Mouse (Mus musculus) midbrain, embryonic 10.5 days (tissue): ENCODE data around the gene Tceal8. TPM values are rescaled to one million over a fixed set of nuclear protein-coding genes. Genes with fewer than 3 reads are reported as not detected.
"Not testable (repeated sequence)": the region's sequence is repeated elsewhere in the genome, so short reads cannot be mapped to it uniquely, and the experiment has no call there.

Experiments used
- DNase-seq: peaks from one replicate; pipeline ENCODE4 v3.0.0-alpha.2; 2017; ENCODE audit warnings: low spot score
- H3K27ac ChIP-seq: fragments of 300-500 bp; sonication (generic); replicated peaks from 2 replicates; pipeline ENCODE4 v1.5.1; 2016; ENCODE audit warnings: mild to moderate bottlenecking
- H3K27me3 ChIP-seq: fragments of 300-500 bp; sonication (generic); 2 replicates; pipeline ENCODE4 v1.6.1; 2016; ENCODE audit warnings: low read depth, mild to moderate bottlenecking; ENCODE audit not compliant: poor library complexity, severe bottlenecking
- H3K36me3 ChIP-seq: fragments of 300-500 bp; sonication (generic); 2 replicates; pipeline ENCODE4 v1.6.1; 2016; ENCODE audit warnings: mild to moderate bottlenecking, moderate library complexity
- H3K4me1 ChIP-seq: fragments of 300-500 bp; sonication (generic); 2 replicates; pipeline ENCODE4 v1.6.1; 2016
- H3K4me3 ChIP-seq: fragments of 300-500 bp; sonication (generic); 2 replicates; pipeline ENCODE4 v1.5.1; 2016; ENCODE audit warnings: mild to moderate bottlenecking, moderate library complexity
- H3K9me3 ChIP-seq: fragments of 300-500 bp; sonication (generic); replicated peaks from 2 replicates; pipeline ENCODE4 v1.6.1; 2016; ENCODE audit warnings: mild to moderate bottlenecking
- WGBS: fragments of 180-500 bp; shearing (Covaris S2); methylation state at CpG from one replicate; pipeline ENCODE4 v1.1.7; 2016; 5-methylcytosine and 5-hydroxymethylcytosine counted together
- polyA plus RNA-seq: library from polyadenylated mRNA; unstranded; fragments of >200 nt; fragmentation: Nextera tagmentation; extraction: Ambion mirVana; gene quantifications from 2 replicates; pipeline ENCODE4 v1.2.1, GENCODE M21; 2016

The Tceal8 gene
- 178 and 192 TPM in 2 replicates for polyA plus RNA-seq

DNA sequence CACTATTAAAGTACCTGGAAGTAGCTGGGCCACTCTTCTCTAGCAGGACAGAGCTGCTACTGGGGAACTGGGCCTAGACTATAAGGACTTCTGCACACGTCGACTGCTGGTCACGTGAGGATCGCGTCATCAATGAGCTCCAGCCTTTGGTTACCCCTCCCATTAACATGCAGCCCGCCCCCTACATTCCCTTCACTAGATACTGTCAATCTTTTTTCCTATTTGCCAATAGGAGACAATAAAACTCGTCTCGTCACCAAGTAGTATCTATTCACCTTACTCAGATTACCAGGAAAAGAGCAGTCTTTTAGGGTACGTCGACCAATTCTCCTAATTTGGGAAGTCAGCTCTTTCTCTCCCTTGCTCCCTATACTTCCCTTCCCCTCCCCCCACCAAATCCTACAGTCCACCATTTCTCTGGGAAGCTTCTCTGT is at the start of gene Tceal8:
Tceal8 (minus strand) TSS at position 225 of the 434 bp plus-strand sequence.
- Histone ChIP-seq H3K36me3 (peaks cover 10% of the 10 kb centered on the region; the same call in 1 of the 2 replicates), H3K27me3 (peaks cover 60% of the 10 kb centered on the region), H3K27ac (peak within 1 kb of the TSS; percentile 89), H3K4me3 (peak within 1 kb of the TSS; percentile 65), H3K4me1 (peaks cover 6% of the 10 kb centered on the region; the same call in 1 of the 2 replicates), H3K9me3 (no peaks in the 10 kb centered on the region)
- DNase-seq = peak; percentile 79
- 21% methylated on average over 10 of the region's 10 CpGs for WGBS

- Histone ChIP-seq H3K27ac (no peak overlapping the region), H3K36me3 (peaks cover 4% of the 10 kb centered on the region; the same call in 1 of the 2 replicates), H3K27me3 (peaks cover 9% of the 10 kb centered on the region; the same call in 1 of the 2 replicates), H3K9me3 (no peaks in the 10 kb centered on the region), H3K4me1 (0 out of 2 replicates have a peak, but pooled peaks cover 5% of the 10 kb centered on the region), H3K4me3 (no peak overlapping the region)
- DNase-seq = no peak
- 73% methylated on average over 1 of the region's 1 CpGs for WGBS
Observed at GRCm38 (mm10) chrX:136216303-136216702, 44.2 kb upstream of the Tceal8 start.

DNA sequence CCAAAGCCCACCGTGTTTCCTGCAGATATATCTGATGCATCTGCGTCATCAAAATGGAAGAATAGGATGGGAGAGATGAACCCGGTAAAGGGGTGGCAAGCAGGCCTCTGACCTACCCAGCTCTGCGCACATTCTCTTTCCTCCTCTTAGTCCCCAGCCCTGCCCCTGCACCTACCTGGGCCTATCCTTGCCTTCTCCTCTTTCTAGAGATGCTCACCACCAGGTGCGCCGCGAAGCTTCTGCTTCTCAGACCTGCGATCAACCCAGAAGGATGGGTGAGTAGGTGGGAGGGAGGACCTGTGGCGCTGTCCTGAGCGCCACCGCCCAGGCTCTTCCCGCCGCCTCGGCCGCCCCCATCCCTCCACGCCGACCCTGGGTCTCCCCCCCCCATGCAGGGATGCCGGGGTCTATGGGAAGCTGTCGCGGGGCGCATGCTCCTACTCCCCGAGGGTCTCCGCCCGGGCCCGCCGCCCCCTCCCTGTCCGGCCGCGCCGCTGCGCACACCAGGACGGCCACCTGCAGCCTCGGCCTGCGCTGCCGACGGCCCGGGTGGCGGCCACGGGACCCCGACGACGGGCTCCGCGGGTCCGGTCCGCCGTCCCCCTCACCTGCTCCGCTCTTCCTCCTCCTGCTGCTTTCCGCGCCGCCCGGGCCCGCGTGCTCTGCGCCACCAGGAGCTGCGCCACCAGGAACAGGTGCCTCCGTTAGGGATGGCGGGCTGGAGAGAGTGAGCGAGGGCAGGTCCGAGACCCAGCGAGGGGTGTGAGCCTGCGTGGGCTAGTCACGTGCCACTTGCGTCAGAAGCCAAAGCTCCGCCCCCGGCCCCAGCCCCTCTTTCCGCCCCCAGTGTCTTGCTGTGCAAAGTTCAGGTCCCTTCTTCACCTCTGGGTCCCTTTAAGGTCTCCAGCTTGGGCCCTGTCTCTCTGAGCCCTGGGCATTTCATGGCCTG is 42.9 kb upstream of the Tceal8 start, which contains the start of the genes Tceal7 and Bex1:
Tceal7 (plus strand) TSS at position 51 of the 949 bp plus-strand sequence.
Bex1 (minus strand) TSS at position 785 of the 949 bp plus-strand sequence.
- H3K36me3 ChIP-seq, H3K4me1 ChIP-seq, DNase-seq, H3K9me3 ChIP-seq: not testable (repeated sequence)
- Histone ChIP-seq H3K27ac (peak within 1 kb of the TSS; percentile 59; the same call in 1 of the 2 replicates), H3K4me3 (peak within 1 kb of the TSS; percentile 57), H3K27me3 (peaks cover 12% of the 10 kb centered on the region)
- WGBS = 49% methylated on average over 12 of the region's 67 CpGs

- Histone ChIP-seq H3K36me3 (peaks cover 4% of the 10 kb centered on the region; the same call in 1 of the 2 replicates), H3K4me3 (no peak overlapping the region), H3K27me3 (peaks cover 18% of the 10 kb centered on the region), H3K4me1 (0 out of 2 replicates have a peak, but pooled peaks cover 5% of the 10 kb centered on the region), H3K27ac (no peak overlapping the region), H3K9me3 (no peaks in the 10 kb centered on the region)
- no peak for DNase-seq
- 77% methylated on average over 2 of the region's 2 CpGs for WGBS
Observed at GRCm38 (mm10) chrX:136213396-136213795, 41.3 kb upstream of the Tceal8 start.

DNA sequence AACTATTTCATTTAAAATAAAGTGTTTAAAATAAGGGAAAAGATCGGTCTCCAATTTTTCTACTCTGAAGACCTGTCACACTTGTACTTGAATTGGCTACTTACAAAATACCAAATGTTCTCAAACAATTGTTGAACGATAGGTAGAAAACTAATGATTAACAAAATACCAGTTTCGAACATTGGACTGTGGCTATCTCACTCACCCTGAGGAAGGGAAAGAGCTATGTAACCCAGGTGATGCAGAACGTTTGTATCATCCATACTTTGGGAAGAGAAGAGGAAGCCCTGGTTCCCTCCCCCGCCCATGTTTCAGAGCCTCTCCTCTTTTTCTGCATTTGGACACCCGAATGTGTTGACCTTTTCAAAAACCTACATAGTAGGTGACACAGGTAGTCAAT is 32.3 kb upstream of the Tceal8 start:
- H3K9me3 ChIP-seq = no peaks in the 10 kb centered on the region
- no peak overlapping the region for H3K27ac ChIP-seq
- no peaks in the 10 kb centered on the region for H3K36me3 ChIP-seq
- peaks cover 35% of the 10 kb centered on the region for H3K27me3 ChIP-seq
- no peak overlapping the region for H3K4me3 ChIP-seq
- peaks cover 6% of the 10 kb centered on the region; the same call in 1 of the 2 replicates for H3K4me1 ChIP-seq
- no peak for DNase-seq
- 74% methylated on average over 6 of the region's 6 CpGs for WGBS

GRCm38 (mm10) chrX:136203664-136204066 is 31.5 kb upstream of the Tceal8 start, which contains the start of gene Tceal5:
Tceal5 (minus strand) TSS chrX:136203876.
- Histone ChIP-seq H3K27me3 (peaks cover 33% of the 10 kb centered on the region), H3K9me3 (no peaks in the 10 kb centered on the region), H3K4me3 (peak within 1 kb of the TSS; percentile 57), H3K27ac (no peak within 1 kb of the TSS), H3K36me3 (no peaks in the 10 kb centered on the region), H3K4me1 (peaks cover 6% of the 10 kb centered on the region; the same call in 1 of the 2 replicates)
- 23% methylated on average over 9 of the region's 9 CpGs for WGBS
- DNase-seq = peak; percentile 29

- Histone ChIP-seq H3K4me3 (peak overlapping the region; percentile 57), H3K4me1 (peaks cover 6% of the 10 kb centered on the region; the same call in 1 of the 2 replicates), H3K27me3 (peaks cover 33% of the 10 kb centered on the region), H3K36me3 (no peaks in the 10 kb centered on the region), H3K27ac (no peak overlapping the region), H3K9me3 (no peaks in the 10 kb centered on the region)
- DNase-seq = peak; percentile 15
- 21% methylated on average over 7 of the region's 7 CpGs for WGBS
Observed at GRCm38 (mm10) chrX:136203257-136203656, 31.1 kb upstream of the Tceal8 start.

- Histone ChIP-seq H3K36me3 (no peaks in the 10 kb centered on the region), H3K27ac (no peak overlapping the region), H3K27me3 (peaks cover 11% of the 10 kb centered on the region), H3K9me3 (no peaks in the 10 kb centered on the region), H3K4me3 (no peak overlapping the region), H3K4me1 (no peaks in the 10 kb centered on the region)
- peak; percentile 17 for DNase-seq
- WGBS = 52% methylated on average over 1 of the region's 1 CpGs
Observed at GRCm38 (mm10) chrX:136196873-136197272, 24.7 kb upstream of the Tceal8 start.

- 83% methylated on average over 16 of the region's 16 CpGs for WGBS
- Histone ChIP-seq H3K36me3 (no peaks in the 10 kb centered on the region), H3K9me3 (no peaks in the 10 kb centered on the region), H3K4me1 (no peaks in the 10 kb centered on the region), H3K27me3 (peaks cover 4% of the 10 kb centered on the region; the same call in 1 of the 2 replicates), H3K27ac (no peak overlapping the region), H3K4me3 (no peak overlapping the region)
- no peak for DNase-seq
Observed at GRCm38 (mm10) chrX:136195193-136195944, 23.2 kb upstream of the Tceal8 start.

GRCm38 (mm10) chrX:136183107-136183506 is 11.0 kb upstream of the Tceal8 start:
- no peaks in the 10 kb centered on the region for H3K36me3 ChIP-seq
- peaks cover 41% of the 10 kb centered on the region for H3K27me3 ChIP-seq
- H3K9me3 ChIP-seq = no peaks in the 10 kb centered on the region
- H3K27ac ChIP-seq = no peak overlapping the region
- peaks cover 8% of the 10 kb centered on the region for H3K4me1 ChIP-seq
- 89% methylated on average over 1 of the region's 1 CpGs for WGBS
- no peak for DNase-seq
- H3K4me3 ChIP-seq = no peak overlapping the region

GRCm38 (mm10) chrX:136180897-136181553 is 8.9 kb upstream of the Tceal8 start:
- Histone ChIP-seq H3K36me3 (no peaks in the 10 kb centered on the region), H3K4me3 (peak overlapping the region; percentile 21; the same call in 1 of the 2 replicates), H3K9me3 (no peaks in the 10 kb centered on the region), H3K4me1 (peaks cover 8% of the 10 kb centered on the region), H3K27me3 (peaks cover 53% of the 10 kb centered on the region), H3K27ac (peak overlapping the region; percentile 75)
- 24% methylated on average over 11 of the region's 11 CpGs for WGBS
- peak; percentile 37 for DNase-seq
